Mouse (Mus musculus): Measurements from ENCODE around the gene Lsmem1. TPM values are rescaled to one million over a fixed set of nuclear protein-coding genes. Genes with fewer than 3 reads are reported as not detected.
A peak's percentile ranks its signal among the peaks of the same experiment; 100 is the strongest.
"Not testable (repeated sequence)": the region's sequence is repeated elsewhere in the genome, so short reads cannot be mapped to it uniquely, and the experiment has no call there.

The Lsmem1 gene
- total RNA-seq, 4 experiments from 2014 or later: 0.66 to 1.5 (median 0.87) TPM

DNA sequence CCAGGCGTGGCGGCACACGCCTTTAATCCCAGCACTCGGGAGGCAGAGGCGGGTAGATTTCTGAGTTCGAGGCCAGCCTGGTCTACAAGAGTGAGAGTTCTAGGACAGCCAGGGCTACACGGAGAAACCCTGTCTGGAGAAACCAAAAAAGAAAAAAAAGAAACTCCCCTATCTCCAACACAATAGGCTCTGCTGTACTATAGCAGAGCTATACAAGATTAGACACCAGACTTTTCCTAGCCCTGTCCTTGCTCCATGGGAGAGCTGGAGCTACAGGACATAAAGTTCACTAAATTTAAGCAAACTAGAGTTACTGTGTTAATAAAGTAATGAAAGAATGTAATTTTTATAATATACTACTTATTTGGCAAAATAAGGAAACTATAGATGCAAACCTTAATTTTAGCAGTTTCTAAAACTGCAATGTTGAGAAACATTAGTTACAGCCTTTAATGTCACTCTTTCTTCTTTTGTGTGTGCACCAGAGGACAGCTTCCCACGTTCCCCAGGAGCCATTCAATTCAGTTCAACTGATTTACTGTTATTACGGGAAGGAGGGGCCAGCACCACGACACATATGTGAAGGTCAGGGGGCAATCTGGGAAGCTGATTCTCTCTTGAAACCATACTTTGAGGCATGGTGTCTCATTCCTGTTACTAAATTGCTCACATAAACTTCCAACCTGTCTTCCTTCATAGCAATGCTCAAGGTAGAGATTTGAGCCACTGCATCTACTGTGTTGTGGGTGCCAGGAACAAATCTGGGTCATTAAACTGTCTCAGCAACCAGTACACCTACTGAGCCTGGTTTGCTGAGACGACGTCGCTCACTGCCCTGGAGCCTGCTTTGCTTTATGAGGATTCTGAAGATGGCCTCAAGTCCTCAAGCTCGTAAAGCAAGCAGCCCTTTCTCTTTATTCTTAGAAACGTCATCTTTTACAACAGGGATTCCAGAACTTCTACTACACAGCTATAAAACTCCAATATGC lies 15.9 kb upstream of the Lsmem1 start:
- DNase-seq (ENCODE audit: low spot score in 2 of 2): no peak

DNA sequence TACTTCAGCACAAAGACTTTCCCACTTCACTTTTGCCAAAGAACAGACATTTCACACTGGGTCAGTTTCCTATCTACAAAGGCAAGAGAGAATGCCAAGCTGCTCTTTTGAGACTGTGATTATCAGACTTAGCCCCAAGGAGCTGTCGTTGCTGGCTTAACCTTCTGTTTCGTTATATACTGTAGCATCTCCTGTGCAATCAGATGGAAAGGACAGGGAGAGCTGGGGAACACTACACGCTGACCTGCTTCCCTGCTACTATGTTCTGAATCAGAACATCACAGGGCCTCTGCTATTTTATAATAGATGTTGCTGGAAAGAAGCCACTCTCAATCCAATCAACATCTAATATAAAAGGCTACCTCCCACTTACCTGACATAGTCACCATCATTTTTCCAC lies 9.8 kb upstream of the Lsmem1 start:
- no peak for DNase-seq (ENCODE audit: low spot score in 2 of 2)

DNA sequence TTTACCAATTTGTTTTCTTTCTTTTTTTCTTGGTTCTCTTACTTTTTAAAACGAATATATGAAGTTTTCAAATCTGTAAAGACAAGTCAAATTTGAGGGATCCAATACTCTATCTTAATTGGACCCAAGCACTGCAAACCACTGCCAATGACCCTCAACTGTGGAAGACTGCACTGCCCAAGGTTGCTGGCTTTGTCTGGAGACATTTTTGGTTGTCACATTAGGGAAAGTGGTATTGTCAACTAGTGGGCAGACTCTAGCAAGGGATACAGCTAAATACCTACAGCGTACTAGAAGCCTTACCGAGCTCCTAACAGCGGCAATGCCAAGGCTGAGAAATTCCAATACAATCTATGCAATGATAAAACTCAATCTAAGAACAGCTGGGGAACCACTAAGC lies 8.6 kb upstream of the Lsmem1 start:
- DNase-seq (ENCODE audit: low spot score in 2 of 2): no peak

DNA sequence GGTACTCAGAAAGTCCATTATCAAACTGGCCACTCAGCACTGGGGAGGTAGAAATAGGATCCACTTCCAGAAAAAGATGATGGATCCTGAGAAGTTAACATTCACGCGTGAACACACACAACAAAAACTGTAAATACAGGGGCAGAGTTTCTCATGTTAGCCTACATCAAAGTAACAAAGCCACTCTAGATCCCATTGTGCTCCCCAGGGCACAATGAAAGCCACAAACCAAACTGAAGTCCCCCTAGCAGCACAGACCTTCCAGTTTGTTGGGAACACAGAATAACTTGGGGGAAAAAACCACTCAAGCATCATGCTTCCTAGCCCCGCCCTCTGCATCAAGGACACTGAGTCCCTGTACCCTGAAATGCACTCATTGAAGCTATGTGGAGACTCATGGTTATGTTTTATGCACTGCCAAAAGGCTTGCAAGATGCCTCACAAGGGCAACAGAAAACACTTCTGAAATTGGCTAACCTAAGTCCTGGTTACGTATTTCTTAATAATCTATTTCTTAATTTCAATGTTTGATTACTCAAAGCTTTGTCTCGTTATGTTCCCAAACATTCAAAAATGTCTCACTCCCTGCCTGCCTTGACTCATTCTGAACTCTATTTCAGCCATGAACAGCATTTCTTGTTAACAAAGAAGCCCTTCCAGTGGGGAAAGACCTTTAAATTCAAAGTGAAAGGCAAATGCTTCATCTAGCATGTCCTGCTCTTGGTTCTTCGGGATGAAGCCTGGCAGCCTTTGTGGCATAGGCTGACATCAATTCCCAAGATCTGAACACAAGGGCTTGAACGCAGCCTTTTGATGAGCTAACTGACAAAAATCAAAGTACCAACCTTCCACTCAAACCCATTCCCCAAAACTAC lies 3.1 kb upstream of the Lsmem1 start:
- DNase-seq (ENCODE audit: low spot score in 2 of 2): no peak

DNA sequence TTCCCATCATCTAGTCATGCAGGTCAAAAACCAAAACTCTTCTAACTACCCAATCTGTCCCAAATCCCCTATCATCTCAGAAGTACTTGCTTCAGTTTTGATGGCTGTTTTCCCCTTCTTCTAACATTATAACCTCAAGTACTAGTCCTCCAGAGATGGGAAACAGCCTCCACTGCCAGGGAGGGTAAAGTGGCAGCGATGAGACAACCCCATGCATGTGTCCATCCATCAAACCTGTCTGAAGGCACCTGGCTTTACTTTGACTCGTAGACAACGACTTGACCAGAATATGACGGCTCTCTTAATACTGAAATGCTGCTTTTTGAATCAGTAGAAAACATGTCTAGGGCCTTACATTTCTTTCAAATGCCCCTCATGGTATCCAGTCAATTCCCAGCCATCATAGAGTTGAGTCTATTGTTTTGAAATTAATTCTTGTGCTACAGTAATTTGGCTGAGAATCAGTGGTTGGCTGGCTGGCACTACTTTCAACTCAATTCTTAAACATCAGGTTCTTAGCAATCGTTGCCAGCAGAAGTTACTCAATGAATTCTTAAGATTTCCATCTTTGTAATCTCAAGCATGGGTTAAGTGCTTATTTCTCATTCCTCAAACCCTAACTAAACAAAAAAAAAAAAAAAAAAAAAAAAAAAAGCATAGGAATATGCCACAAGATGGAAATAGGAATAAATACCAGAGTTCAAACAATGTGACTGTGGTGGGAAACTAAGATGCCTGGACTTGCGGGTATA lies 1.4 kb upstream of the Lsmem1 start:
- no peak for DNase-seq (ENCODE audit: low spot score in 2 of 2)

DNA sequence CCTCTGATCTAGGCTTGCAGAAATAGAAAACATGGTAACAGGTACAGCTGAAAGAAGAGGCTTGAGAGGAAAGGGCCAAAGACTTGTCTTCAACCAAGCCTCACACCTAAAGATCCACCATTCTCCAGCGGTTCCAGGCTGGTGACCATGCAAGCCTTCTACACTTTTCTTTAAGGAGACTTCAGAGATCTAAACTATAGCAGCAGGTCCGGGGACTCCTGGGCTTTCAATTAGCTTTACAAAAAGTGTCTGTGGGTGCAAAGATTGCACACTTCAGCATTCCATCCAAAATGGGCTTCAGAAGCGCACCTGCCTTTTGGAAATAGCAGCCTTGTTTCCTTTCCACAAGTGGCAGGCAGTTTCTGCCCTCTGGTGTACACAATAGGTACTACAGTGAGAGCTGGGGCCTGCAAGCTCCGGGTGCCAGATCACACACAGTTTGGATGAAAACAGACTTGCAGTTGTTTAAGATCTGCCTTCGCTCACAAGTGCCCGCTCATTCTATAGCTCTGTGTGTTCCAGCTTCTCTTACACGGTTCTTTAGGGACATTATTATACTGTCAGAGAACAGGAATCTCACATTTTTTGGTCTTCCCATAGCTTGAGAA lies 609 bp upstream of the Lsmem1 start:
- peak; percentile 66 to 78 for DNase-seq (ENCODE audit: low spot score in 2 of 2)

DNA sequence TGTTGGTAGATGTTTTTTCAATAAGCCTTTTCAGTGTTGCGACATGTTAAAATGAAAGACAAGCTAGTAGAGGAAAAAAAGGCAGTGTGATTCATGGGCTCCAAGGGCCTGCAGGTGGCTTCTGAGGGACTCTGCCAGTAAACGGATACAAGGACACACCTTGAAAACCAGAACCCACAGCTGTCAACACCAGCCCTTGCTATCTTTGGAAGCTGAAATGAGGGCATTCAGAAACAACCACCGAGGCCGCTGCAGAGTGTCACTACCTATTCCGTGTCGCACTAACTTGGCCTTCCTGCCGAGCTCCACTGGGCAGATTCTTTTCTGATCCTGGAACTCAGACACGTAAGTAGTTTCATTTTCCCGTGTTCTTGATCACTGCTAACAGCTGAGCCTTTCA lies 863 bp downstream of the Lsmem1 start:
- no peak for DNase-seq (ENCODE audit: low spot score in 2 of 2)

DNA sequence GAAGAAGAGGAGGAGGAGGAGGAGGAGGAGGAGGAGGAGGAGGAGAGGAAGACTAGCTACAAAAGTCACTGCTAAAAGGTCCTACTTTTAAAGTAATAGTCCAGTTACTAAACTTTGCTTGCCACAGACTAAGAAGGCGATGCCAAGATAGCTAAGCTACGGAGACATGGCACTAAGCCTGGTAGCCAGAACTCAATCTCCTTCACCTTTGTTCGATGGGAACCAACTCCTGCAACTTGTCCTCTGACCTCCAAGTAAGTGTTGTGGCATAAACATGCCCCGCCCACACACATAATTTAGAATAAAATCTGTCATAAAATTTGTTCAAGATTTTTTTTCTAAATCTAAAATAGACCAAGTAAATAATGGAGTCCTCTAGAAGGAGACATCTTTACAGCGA lies 1.3 kb downstream of the Lsmem1 start:
- no peak for DNase-seq (ENCODE audit: low spot score in 2 of 2)

DNA sequence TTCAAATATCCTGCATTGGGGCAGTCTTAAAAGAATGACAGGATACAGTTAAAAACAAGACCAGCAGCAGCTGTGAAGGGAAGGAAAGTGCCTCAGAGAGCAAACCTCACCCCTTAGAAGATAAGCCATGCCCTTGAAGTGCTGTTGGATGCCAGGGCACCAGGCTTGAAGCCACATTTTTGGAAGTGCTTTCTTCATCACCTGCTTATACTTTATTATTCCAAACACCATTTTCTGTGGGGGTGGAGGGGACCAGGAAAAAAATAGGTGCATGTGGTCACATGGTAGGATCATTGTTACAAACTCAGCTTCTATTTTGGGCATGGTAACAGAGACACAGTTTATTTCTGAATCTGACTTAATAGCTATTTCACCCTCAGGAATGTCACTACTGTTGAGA lies 1.8 kb downstream of the Lsmem1 start:
- no peak for DNase-seq (ENCODE audit: low spot score in 2 of 2)

DNA sequence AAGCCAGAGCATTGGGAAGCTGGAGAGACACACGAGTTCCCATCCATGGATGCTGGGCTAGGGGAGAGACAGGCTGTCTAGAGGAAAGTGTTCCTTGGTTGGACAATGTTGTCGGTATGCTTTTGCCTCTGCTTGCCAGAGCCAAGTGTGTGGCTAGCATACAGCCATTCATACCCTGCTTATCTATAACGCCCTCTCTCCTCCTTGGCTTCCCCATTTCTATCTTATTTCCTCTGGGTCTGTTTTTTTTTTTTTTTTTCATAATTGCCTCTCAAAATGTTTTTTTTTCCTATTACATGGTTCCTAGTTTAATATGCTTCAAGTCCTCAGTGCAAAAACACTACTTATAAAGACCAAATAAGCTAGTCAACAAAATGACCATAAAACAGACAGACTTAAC lies 13.8 kb downstream of the Lsmem1 start:
- no peak for DNase-seq (ENCODE audit: low spot score in 2 of 2)

DNA sequence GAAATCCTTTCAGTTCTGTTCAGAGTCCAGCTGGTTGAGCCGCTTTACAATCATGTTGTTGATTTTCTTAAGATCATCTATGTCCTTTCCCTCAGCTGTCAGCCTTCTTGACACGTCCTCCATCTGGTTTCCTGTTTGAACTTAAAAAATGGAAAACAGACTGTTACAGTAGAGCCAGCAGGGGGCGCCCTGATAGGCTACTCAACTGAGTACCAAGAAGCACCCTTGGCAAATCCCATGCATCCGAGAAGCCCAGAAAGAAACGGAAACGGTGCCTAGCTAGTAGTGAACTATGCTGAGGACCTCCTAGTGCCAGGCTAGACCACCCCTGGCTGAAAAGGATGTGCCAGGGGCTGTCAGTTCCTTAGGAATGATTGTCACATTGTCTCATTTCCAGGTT lies 22.2 kb downstream of the Lsmem1 start:
- DNase-seq (ENCODE audit: low spot score in 2 of 2): no peak

DNA sequence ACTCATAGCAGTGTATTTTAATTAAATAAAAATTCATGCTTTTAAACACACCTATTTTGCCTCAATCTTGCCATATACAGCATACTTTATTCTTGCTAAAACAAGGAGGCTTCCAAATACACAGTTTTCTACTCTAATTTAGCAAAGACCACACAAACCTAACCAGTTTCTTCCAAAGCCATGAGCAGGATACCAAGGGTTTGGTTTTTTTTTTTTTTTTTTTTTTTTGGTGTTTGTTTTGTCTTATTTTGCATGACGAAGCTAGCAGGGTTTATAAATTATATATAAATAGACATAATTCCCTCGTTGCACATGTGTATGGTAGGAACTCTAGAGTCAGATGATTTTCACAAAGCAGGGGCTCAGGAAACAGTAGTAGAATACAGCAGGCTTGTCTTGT lies 23.1 kb downstream of the Lsmem1 start:
- DNase-seq (ENCODE audit: low spot score in 2 of 2): no peak

DNA sequence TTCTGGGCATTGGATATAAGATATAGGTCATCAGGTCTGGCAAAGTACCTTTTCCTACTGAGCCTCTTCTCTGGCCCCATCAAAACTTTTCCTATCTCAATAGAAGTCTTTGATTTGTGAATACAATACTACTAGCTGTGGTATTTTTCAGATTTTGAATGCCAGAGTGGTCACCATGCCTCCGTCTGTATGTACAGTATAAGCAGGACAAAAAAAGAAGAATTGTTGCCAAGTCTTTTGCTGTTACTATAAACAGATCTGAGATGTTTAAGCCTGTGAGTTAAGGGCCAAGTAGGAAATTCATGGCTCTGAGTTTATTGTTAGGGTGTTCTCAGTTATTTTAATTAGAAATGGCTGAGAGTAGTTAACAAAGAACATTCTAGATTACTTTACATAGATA lies 24.1 kb downstream of the Lsmem1 start:
- DNase-seq (ENCODE audit: low spot score in 2 of 2): not testable (repeated sequence)

DNA sequence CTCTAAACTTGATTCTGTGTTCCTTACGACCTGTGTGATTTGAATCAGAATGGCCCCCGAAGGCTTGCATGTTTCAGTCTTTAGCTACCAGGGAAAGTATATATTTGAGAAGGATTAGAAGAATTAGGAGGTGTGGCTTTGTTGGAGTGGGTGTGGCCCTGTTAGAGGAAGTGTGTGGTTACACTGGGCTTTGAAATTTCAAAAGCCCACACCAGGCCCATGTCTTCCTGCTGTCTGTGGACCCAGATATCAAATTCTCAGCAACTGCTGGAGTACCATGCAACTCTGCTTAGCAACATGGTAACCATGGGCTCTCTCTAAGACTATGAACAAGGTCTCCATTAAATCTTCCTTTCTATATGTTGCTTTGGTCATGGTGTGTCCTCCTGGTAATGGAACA lies 27.7 kb downstream of the Lsmem1 start:
- no peak for DNase-seq (ENCODE audit: low spot score in 2 of 2)

DNA sequence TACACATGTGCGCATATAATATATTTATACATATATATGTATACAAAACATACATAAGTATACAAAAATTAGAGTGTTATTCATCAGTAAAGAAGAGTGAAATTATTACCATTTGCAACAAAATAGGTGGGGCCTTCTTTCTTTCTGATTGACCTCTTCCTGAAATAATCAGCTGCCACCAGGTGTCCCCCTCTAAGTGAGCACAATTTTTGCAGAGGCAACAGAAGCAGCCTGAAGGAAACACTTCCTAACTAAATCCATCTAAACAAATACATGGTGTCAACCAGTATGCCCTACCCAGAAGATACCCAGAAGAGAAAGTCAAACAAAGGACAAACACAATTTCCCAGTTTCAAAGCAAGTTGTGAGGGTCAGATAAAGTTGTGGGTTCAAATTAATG lies 29.6 kb downstream of the Lsmem1 start:
- no peak for DNase-seq (ENCODE audit: low spot score in 2 of 2)

DNA sequence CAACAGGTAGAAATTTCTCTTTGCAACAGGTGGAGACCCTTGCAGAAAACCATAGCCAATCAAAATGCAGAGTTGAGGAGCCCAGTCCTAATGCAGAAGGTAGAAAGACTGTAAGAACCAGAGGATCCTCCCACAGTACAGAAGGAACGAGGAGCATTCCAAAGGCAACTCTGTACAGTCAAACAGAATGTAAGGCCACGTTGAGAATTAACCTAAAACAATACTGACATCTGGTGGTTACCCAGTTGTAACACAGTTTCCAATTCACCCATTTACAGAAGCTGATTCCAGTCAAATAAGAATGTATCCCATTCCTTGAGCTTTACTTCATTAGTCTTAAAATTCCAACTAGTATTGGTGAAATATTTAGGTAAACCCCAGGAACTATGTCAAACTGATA lies 34.7 kb downstream of the Lsmem1 start:
- no peak for DNase-seq (ENCODE audit: low spot score in 2 of 2)

DNA sequence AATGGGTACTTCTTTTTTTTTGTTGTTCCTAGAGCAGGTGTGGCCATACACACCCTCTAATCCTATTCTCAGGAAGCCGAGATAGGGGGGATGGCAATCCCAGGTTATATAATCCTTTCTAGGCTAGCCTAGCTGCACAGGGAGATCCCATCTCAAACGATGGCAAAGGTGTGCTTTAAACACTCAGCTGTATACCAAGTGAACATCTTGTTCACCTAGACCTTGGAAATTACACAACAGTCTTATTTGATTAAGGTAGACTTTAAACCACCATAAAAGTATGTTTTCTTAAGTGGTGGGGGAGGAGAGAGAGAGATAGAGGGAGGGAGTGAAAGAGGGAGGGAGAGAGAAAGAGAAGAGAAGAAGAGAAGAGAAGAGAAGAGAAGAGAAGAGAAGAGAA lies 38.5 kb downstream of the Lsmem1 start:
- DNase-seq (ENCODE audit: low spot score in 2 of 2): no peak

DNA sequence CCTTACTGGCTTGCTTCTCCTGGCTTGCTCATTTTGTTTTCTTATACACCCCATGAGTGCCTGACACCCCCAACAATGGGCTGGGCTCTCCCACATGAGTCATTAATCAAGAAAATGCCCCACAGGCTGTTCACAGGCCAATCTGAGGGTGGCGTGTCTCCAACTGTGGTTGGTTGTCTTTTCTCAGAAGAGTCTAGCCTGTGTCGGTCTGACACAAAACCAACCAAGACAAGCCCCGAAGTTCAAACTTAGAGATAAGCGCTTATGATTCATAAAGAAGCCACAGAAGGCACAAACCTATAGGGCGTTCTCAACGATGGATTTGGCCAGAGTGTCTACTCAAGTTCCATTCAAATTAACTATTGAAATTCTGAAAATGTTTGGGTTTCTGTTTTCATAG lies 45.1 kb downstream of the Lsmem1 start:
- no peak for DNase-seq (ENCODE audit: low spot score in 2 of 2)

DNA sequence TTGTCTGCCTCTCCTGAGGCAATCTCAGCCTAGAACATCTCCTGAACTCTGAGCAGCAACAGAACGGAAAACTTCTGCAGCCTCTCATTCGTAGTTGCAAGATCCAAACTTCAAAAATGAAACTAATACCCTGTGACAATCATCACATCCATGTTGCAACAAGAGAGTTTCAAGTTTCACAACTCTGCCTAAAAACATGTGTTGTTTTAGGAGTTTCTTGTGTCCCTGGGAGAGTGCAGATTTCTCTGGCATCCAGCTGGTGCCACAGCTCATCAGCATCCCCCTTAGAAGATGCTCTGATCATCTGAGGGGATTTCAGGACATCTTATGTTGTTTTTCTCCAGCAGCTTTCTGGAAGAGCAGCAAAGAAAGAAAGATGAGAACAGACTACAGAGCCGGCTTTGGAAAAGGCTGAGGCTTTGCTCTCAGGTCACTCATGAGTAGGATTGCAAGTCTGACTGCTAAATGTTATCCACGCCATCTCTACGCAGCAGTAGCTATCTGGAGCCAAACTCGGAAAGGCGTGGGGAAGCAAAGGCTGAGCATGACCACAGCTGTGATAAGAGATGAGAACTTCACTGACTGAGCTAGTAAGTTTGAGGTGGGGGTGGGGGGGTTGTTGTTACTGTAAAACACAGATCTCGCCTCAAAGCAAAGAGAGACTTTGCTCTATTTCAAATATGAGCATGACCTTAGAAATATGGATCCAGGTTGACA lies 46.8 kb downstream of the Lsmem1 start:
- DNase-seq (ENCODE audit: low spot score in 2 of 2): no peak

DNA sequence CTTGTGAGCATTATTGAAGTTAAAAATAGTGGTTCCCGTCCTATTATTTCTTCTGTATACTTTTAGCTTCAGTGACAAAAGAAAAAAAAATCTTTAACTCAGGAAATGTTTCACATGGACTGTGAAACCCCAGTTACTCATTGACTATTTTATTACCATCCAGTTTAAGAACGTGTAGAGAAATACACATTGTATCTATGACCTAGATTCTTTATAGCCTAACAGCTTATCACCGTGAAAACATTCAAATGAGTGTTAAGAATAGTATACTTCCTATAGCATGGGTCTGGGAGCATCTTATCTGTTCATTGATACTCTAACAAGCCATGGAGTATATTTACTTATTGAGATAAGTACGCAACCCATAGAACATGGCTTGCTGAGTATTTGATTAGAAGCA lies 52.0 kb downstream of the Lsmem1 start:
- no peak for DNase-seq (ENCODE audit: low spot score in 2 of 2)

DNA sequence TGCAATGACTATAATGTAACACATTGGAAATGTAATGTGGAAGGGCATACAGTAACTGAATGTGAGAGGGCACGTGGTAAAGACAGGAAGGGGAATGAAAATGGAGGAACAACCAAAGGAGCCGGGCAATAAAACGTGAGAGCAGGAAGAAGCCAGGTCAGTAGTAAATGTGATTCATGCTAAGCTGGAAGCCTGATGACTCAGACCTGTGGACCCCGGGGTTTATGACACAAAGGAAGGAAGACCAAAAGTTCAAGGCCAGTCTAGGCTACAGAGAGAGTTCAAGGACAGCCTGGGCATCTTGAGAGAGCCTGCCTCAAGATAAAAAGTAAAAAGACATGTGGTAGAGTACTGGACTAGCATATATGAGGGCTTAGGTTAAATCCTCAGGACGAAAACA lies 52.8 kb downstream of the Lsmem1 start:
- no peak for DNase-seq (ENCODE audit: low spot score in 2 of 2)
